Comparison of ENCODE assay signal across 21 mouse cellular contexts in genomic region chr2:34630445-34630844, GRCm38 (mm10).
"Had no signal": no experiment of that assay in that cellular context is flagged by ENCODE, and none has a peak within 500 bp of the region (broad histone marks: within the 10 kb centered on the region; RNA-seq: fewer than 3 reads in every experiment).

No protein-coding gene starts in this region.

- H3K4me2 ChIP-seq: kidney, embryonic 15.5 days; limb, embryonic 13.5 days; liver, embryonic 12.5 days; liver, embryonic 15.5 days; lung, embryonic 15.5 days; neural tube, embryonic 12.5 days; neural tube, embryonic 15.5 days had no signal

- H3K36me3 ChIP-seq: lung, embryonic 15.5 days; neural tube, embryonic 15.5 days had no signal

- H3K27me3 ChIP-seq: kidney, embryonic 15.5 days; liver, embryonic 12.5 days; liver, embryonic 15.5 days; lung, embryonic 15.5 days; neural tube, embryonic 12.5 days had no signal

- H3K4me3 ChIP-seq: kidney, embryonic 15.5 days; limb, embryonic 10.5 days; limb, embryonic 13.5 days; liver, embryonic 12.5 days; liver, embryonic 15.5 days; lung, embryonic 15.5 days; megakaryocyte, embryonic 14.5 days; midbrain, embryonic 10.5 days; neural tube, embryonic 12.5 days; neural tube, embryonic 15.5 days had no signal

- DNase-seq: kidney, adult 8-10 months; kidney, postnatal 10 days; kidney, postnatal 36 days; layer of hippocampus, postnatal 36 days; liver; lung, adult 18-20 months; lung, postnatal 10 days; lung, postnatal 36 days; midbrain, embryonic 14.5 days; thymus, adult 18-20 months; thymus, postnatal 36 days had no signal

- H3K4me1 ChIP-seq: neural tube, embryonic 15.5 days had no signal

- H3K27ac ChIP-seq: kidney, embryonic 15.5 days; limb, embryonic 10.5 days; limb, embryonic 13.5 days; liver, embryonic 12.5 days; liver, embryonic 15.5 days; lung, embryonic 15.5 days; midbrain, embryonic 10.5 days; neural tube, embryonic 12.5 days; neural tube, embryonic 15.5 days had no signal

- ATAC-seq: liver, embryonic 12.5 days had no signal

- H3K9ac ChIP-seq: kidney, embryonic 15.5 days; limb, embryonic 13.5 days; liver, embryonic 12.5 days; liver, embryonic 15.5 days; lung, embryonic 15.5 days; neural tube, embryonic 12.5 days; neural tube, embryonic 15.5 days had no signal

- H3K9me3 ChIP-seq: kidney, embryonic 15.5 days; limb, embryonic 10.5 days; limb, embryonic 13.5 days; liver, embryonic 12.5 days; liver, embryonic 15.5 days; lung, embryonic 15.5 days; megakaryocyte, embryonic 14.5 days; midbrain, embryonic 10.5 days; neural tube, embryonic 12.5 days; neural tube, embryonic 15.5 days had no signal
